Mouse (Mus musculus) lung, postnatal 0 days (tissue): ENCODE measurements around the gene Gm21860. TPM values are rescaled to one million over a fixed set of nuclear protein-coding genes. Genes with fewer than 3 reads are reported as not detected.
"Not testable (repeated sequence)": the region's sequence is repeated elsewhere in the genome, so short reads cannot be mapped to it uniquely, and the experiment has no call there.

ENCODE experiments used
- ATAC-seq: fragments of 200-750 bp; cut with Nextera tagmentation; 2 replicates; pipeline ENCODE4 v1.8.0; 2017; ENCODE audit warnings: moderate library complexity
- DNase-seq: peaks from one replicate; pipeline ENCODE4 v3.0.0-alpha.2; 2016; ENCODE audit warnings: low spot score
- H3K27ac ChIP-seq: fragments of 300-500 bp; sonication (generic); 2 replicates; pipeline ENCODE4 v1.5.1; 2014; ENCODE audit warnings: antibody characterized with exemption, mild to moderate bottlenecking, low read length, mixed read lengths
- H3K27me3 ChIP-seq: fragments of 300-500 bp; sonication (generic); replicated peaks from 2 replicates; pipeline ENCODE4 v1.6.1; 2014; ENCODE audit warnings: low read length, mixed read lengths; ENCODE audit not compliant: insufficient read depth
- H3K36me3 ChIP-seq: fragments of 300-500 bp; sonication (generic); 2 replicates; pipeline ENCODE4 v1.6.1; 2014; ENCODE audit warnings: low read length, mixed read lengths; ENCODE audit not compliant: insufficient read depth
- H3K4me1 ChIP-seq: fragments of 300-500 bp; sonication (generic); 2 replicates; pipeline ENCODE4 v1.6.1; 2014; ENCODE audit warnings: antibody characterized with exemption, low read depth, low read length, mixed read lengths; ENCODE audit not compliant: insufficient read depth
- H3K4me2 ChIP-seq: fragments of 300-500 bp; sonication (generic); replicated peaks from 2 replicates; pipeline ENCODE4 v1.6.1; 2014; ENCODE audit warnings: low read depth, mild to moderate bottlenecking, low read length, moderate library complexity, mixed read lengths
- H3K4me3 ChIP-seq: fragments of 300-500 bp; sonication (generic); 2 replicates; pipeline ENCODE4 v1.5.1; 2014; ENCODE audit warnings: low read depth, low read length
- H3K9ac ChIP-seq: fragments of 300-500 bp; sonication (generic); replicated peaks from 2 replicates; pipeline ENCODE4 v1.6.1; 2014; ENCODE audit warnings: low read depth, mild to moderate bottlenecking
- H3K9me3 ChIP-seq: fragments of 300-500 bp; sonication (generic); 2 replicates; pipeline ENCODE4 v1.6.1; 2016; ENCODE audit warnings: low read length, mixed read lengths
- WGBS: fragments of 180-500 bp; shearing (Covaris S2); extraction: QIAGEN DNeasy Blood & Tissue Kit; methylation state at CpG from one replicate; pipeline ENCODE4 v1.1.7; 2014; 5-methylcytosine and 5-hydroxymethylcytosine counted together
- polyA plus RNA-seq: library from polyadenylated mRNA; unstranded; fragments of >200 nt; fragmentation: Nextera tagmentation; extraction: Ambion mirVana; gene quantifications from 2 replicates; pipeline ENCODE4 v1.2.1, GENCODE M21; 2015

Gm21860 gene
- polyA plus RNA-seq, 1 experiment from 2014 or later: not detected

GRCm38 (mm10) chrY:90734334-90734696, 20.3 kb downstream of the Gm21860 start:
- not testable (repeated sequence) for H3K4me3 ChIP-seq, DNase-seq
- 67% methylated on average over 6 of the region's 8 CpGs for WGBS

GRCm38 (mm10) chrY:90733656-90734333, 20.8 kb downstream of the Gm21860 start:
- not testable (repeated sequence) for DNase-seq, H3K36me3 ChIP-seq, H3K9me3 ChIP-seq, H3K4me2 ChIP-seq, H3K4me1 ChIP-seq, H3K27ac ChIP-seq, ATAC-seq, H3K4me3 ChIP-seq, H3K27me3 ChIP-seq, H3K9ac ChIP-seq
- WGBS: 80% methylated on average over 6 of the region's 9 CpGs

More at GRCm38 (mm10) chrY:90734334-90734696, 20.3 kb downstream of the Gm21860 start:
- H3K27ac ChIP-seq, H3K9me3 ChIP-seq, H3K36me3 ChIP-seq, H3K9ac ChIP-seq, H3K4me1 ChIP-seq, ATAC-seq, H3K27me3 ChIP-seq, H3K4me2 ChIP-seq: not testable (repeated sequence)

- DNase-seq: peak; percentile 79
Observed at GRCm38 (mm10) chrY:90732101-90732542, 22.5 kb downstream of the Gm21860 start.

GRCm38 (mm10) chrY:90731593-90731955, 23.0 kb downstream of the Gm21860 start:
- ATAC-seq, H3K4me3 ChIP-seq, H3K9me3 ChIP-seq, H3K9ac ChIP-seq, H3K27me3 ChIP-seq, H3K36me3 ChIP-seq, H3K4me1 ChIP-seq, H3K27ac ChIP-seq, H3K4me2 ChIP-seq: not testable (repeated sequence)
- 59% methylated on average over 1 of the region's 1 CpGs for WGBS
- peak; percentile 5 for DNase-seq

More at GRCm38 (mm10) chrY:90732101-90732542, 22.5 kb downstream of the Gm21860 start:
- WGBS: 54% methylated on average over 10 of the region's 10 CpGs
- not testable (repeated sequence) for H3K4me3 ChIP-seq, H3K4me1 ChIP-seq, H3K4me2 ChIP-seq, H3K36me3 ChIP-seq, H3K27ac ChIP-seq, ATAC-seq, H3K9me3 ChIP-seq, H3K27me3 ChIP-seq, H3K9ac ChIP-seq

- H3K9me3 ChIP-seq, H3K4me3 ChIP-seq, H3K9ac ChIP-seq, H3K4me1 ChIP-seq, H3K27me3 ChIP-seq, H3K4me2 ChIP-seq, H3K27ac ChIP-seq, H3K36me3 ChIP-seq, DNase-seq: not testable (repeated sequence)
- ATAC-seq: peak; percentile 59; the same call in 1 of the 2 replicates
- WGBS: 82% methylated on average over 10 of the region's 20 CpGs
Observed at GRCm38 (mm10) chrY:90730908-90731592, 23.6 kb downstream of the Gm21860 start.

GRCm38 (mm10) chrY:90729816-90730303, 24.8 kb downstream of the Gm21860 start:
- 69% methylated on average over 8 of the region's 12 CpGs for WGBS
- not testable (repeated sequence) for H3K9me3 ChIP-seq

GRCm38 (mm10) chrY:90728905-90729256, 25.7 kb downstream of the Gm21860 start:
- not testable (repeated sequence) for H3K4me2 ChIP-seq, H3K4me3 ChIP-seq, H3K9ac ChIP-seq, H3K27ac ChIP-seq, H3K9me3 ChIP-seq, DNase-seq, H3K27me3 ChIP-seq, H3K36me3 ChIP-seq, H3K4me1 ChIP-seq
- WGBS: 58% methylated on average over 14 of the region's 17 CpGs
- ATAC-seq: peak; percentile 35; the same call in 1 of the 2 replicates

More at GRCm38 (mm10) chrY:90729816-90730303, 24.8 kb downstream of the Gm21860 start:
- H3K27me3 ChIP-seq, H3K27ac ChIP-seq, H3K4me3 ChIP-seq, DNase-seq, H3K4me2 ChIP-seq, ATAC-seq, H3K4me1 ChIP-seq, H3K9ac ChIP-seq, H3K36me3 ChIP-seq: not testable (repeated sequence)

- H3K9ac ChIP-seq, H3K27ac ChIP-seq, H3K9me3 ChIP-seq, H3K4me2 ChIP-seq, ATAC-seq, H3K4me3 ChIP-seq, H3K4me1 ChIP-seq, DNase-seq, H3K27me3 ChIP-seq, H3K36me3 ChIP-seq: not testable (repeated sequence)
- 76% methylated on average over 10 of the region's 13 CpGs for WGBS
Observed at GRCm38 (mm10) chrY:90728251-90728904, 26.2 kb downstream of the Gm21860 start.

- not testable (repeated sequence) for H3K36me3 ChIP-seq, H3K4me3 ChIP-seq, H3K4me2 ChIP-seq, ATAC-seq, H3K27ac ChIP-seq, H3K4me1 ChIP-seq, H3K9ac ChIP-seq, H3K9me3 ChIP-seq, H3K27me3 ChIP-seq
- WGBS: 68% methylated on average over 7 of the region's 13 CpGs
- peak; percentile 10 for DNase-seq
Observed at GRCm38 (mm10) chrY:90727121-90727908, 27.3 kb downstream of the Gm21860 start.
